Mouse (Mus musculus) limb, embryonic 12.5 days (tissue): Measurements from ENCODE around the gene Cpsf4l. TPM values are rescaled to one million over a fixed set of nuclear protein-coding genes. Genes with fewer than 3 reads are reported as not detected.

Experiments
- ATAC-seq: fragments of 200-750 bp; cut with Nextera tagmentation; 2 replicates; pipeline ENCODE4 v1.8.0; 2017; ENCODE audit warnings: low read depth, moderate TSS enrichment; ENCODE audit not compliant: insufficient number of reproducible peaks, insufficient read depth, low FRiP score, low TSS enrichment
- H3K27ac ChIP-seq: fragments of 300-500 bp; sonication (generic); 2 replicates; pipeline ENCODE4 v1.5.1; 2016; ENCODE audit warnings: mild to moderate bottlenecking, moderate library complexity
- H3K27me3 ChIP-seq: fragments of 300-500 bp; sonication (generic); 2 replicates; pipeline ENCODE4 v1.6.1; 2016; ENCODE audit warnings: mild to moderate bottlenecking, moderate library complexity
- H3K36me3 ChIP-seq: fragments of 300-500 bp; sonication (generic); 2 replicates; pipeline ENCODE4 v1.6.1; 2016; ENCODE audit warnings: mild to moderate bottlenecking, moderate library complexity
- H3K4me1 ChIP-seq: fragments of 300-500 bp; sonication (generic); replicated peaks from 2 replicates; pipeline ENCODE4 v1.6.1; 2016
- H3K4me2 ChIP-seq: fragments of 300-500 bp; sonication (generic); 2 replicates; pipeline ENCODE4 v1.6.1; 2016; ENCODE audit warnings: mild to moderate bottlenecking, moderate library complexity
- H3K4me3 ChIP-seq: fragments of 300-500 bp; sonication (generic); replicated peaks from 2 replicates; pipeline ENCODE4 v1.5.1; 2016; ENCODE audit warnings: mild to moderate bottlenecking
- H3K9ac ChIP-seq: fragments of 300-500 bp; sonication (generic); replicated peaks from 2 replicates; pipeline ENCODE4 v1.6.1; 2016; ENCODE audit warnings: mild to moderate bottlenecking, moderate library complexity
- H3K9me3 ChIP-seq: fragments of 300-500 bp; sonication (generic); 2 replicates; pipeline ENCODE4 v1.6.1; 2016; ENCODE audit warnings: mild to moderate bottlenecking, moderate library complexity
- WGBS: fragments of 180-500 bp; shearing (Covaris S2); methylation state at CpG from one replicate; pipeline ENCODE4 v1.1.7; 2016; 5-methylcytosine and 5-hydroxymethylcytosine counted together
- polyA plus RNA-seq: library from polyadenylated mRNA; unstranded; fragments of >200 nt; fragmentation: Nextera tagmentation; extraction: Ambion mirVana; gene quantifications from 2 replicates; pipeline ENCODE4 v1.2.1, GENCODE M21; 2016

Cpsf4l gene
- 0.60 and 0.75 TPM in 2 replicates for polyA plus RNA-seq

GRCm38 (mm10) chr11:113709731-113710256, at the start of gene Cpsf4l:
TSS of gene Cpsf4l (minus strand) at chr11:113710017.
- peaks cover 16% of the 10 kb centered on the region for H3K27me3 ChIP-seq
- H3K9ac ChIP-seq, result peak within 1 kb of the TSS; percentile 40
- H3K9me3 ChIP-seq, result no peaks in the 10 kb centered on the region
- no peak within 1 kb of the TSS for H3K4me3 ChIP-seq
- ATAC-seq, result peak; percentile 43; the same call in 1 of the 2 replicates
- peaks cover 27% of the 10 kb centered on the region for H3K4me1 ChIP-seq
- peak within 1 kb of the TSS; percentile 79 for H3K27ac ChIP-seq
- H3K4me2 ChIP-seq, result peak within 1 kb of the TSS; percentile 32
- H3K36me3 ChIP-seq, result peaks cover 9% of the 10 kb centered on the region; the same call in 1 of the 2 replicates
- WGBS, result 12% methylated on average over 11 of the region's 11 CpGs

GRCm38 (mm10) chr11:113758851-113759250, 49.0 kb upstream of the Cpsf4l start:
- H3K4me2 ChIP-seq, result no peak overlapping the region
- H3K4me1 ChIP-seq, result peaks cover 30% of the 10 kb centered on the region
- no peaks in the 10 kb centered on the region; the same call in 1 of the 2 replicates for H3K27me3 ChIP-seq
- WGBS, result 91% methylated on average over 5 of the region's 5 CpGs
- no peak overlapping the region for H3K9ac ChIP-seq
- no peaks in the 10 kb centered on the region for H3K36me3 ChIP-seq
- no peak overlapping the region for H3K27ac ChIP-seq
- H3K9me3 ChIP-seq, result no peaks in the 10 kb centered on the region
- ATAC-seq, result no peak
- no peak overlapping the region for H3K4me3 ChIP-seq

- WGBS, result 94% methylated on average over 12 of the region's 12 CpGs
- Histone ChIP-seq H3K9me3 (no peaks in the 10 kb centered on the region), H3K4me2 (no peak overlapping the region), H3K4me1 (peaks cover 27% of the 10 kb centered on the region), H3K27ac (no peak overlapping the region), H3K9ac (no peak overlapping the region), H3K4me3 (no peak overlapping the region), H3K36me3 (no peaks in the 10 kb centered on the region), H3K27me3 (no peaks in the 10 kb centered on the region; the same call in 1 of the 2 replicates)
- ATAC-seq, result no peak
These were observed 46.8 kb upstream of the Cpsf4l start for GRCm38 (mm10) chr11:113756578-113756977.

- no peaks in the 10 kb centered on the region for H3K36me3 ChIP-seq
- no peaks in the 10 kb centered on the region; the same call in 1 of the 2 replicates for H3K27me3 ChIP-seq
- no peak for ATAC-seq
- peaks cover 26% of the 10 kb centered on the region for H3K4me1 ChIP-seq
- no peak overlapping the region for H3K27ac ChIP-seq
- no peak overlapping the region for H3K9ac ChIP-seq
- H3K9me3 ChIP-seq, result no peaks in the 10 kb centered on the region
- H3K4me3 ChIP-seq, result no peak overlapping the region
- 91% methylated on average over 14 of the region's 14 CpGs for WGBS
- no peak overlapping the region for H3K4me2 ChIP-seq
These were observed 46.1 kb upstream of the Cpsf4l start for GRCm38 (mm10) chr11:113755878-113756277.

GRCm38 (mm10) chr11:113754845-113755244, 45.0 kb upstream of the Cpsf4l start:
- ATAC-seq, result no peak
- H3K9ac ChIP-seq, result no peak overlapping the region
- H3K27ac ChIP-seq, result no peak overlapping the region
- no peaks in the 10 kb centered on the region for H3K36me3 ChIP-seq
- no peak overlapping the region for H3K4me3 ChIP-seq
- no peaks in the 10 kb centered on the region for H3K9me3 ChIP-seq
- H3K4me2 ChIP-seq, result no peak overlapping the region
- no peaks in the 10 kb centered on the region; the same call in 1 of the 2 replicates for H3K27me3 ChIP-seq
- peaks cover 26% of the 10 kb centered on the region for H3K4me1 ChIP-seq
- 13% methylated on average over 9 of the region's 9 CpGs for WGBS

- Histone ChIP-seq H3K27me3 (no peaks in the 10 kb centered on the region; the same call in 1 of the 2 replicates), H3K4me2 (peak overlapping the region; percentile 93; the same call in 1 of the 2 replicates), H3K36me3 (peaks cover 11% of the 10 kb centered on the region; the same call in 1 of the 2 replicates), H3K4me3 (no peak overlapping the region), H3K9me3 (no peaks in the 10 kb centered on the region), H3K27ac (peak overlapping the region; percentile 98; the same call in 1 of the 2 replicates), H3K4me1 (peaks cover 40% of the 10 kb centered on the region), H3K9ac (no peak overlapping the region)
- 93% methylated on average over 10 of the region's 10 CpGs for WGBS
- no peak for ATAC-seq
These were observed 43.0 kb upstream of the Cpsf4l start for GRCm38 (mm10) chr11:113752685-113753430.

- WGBS, result 13% methylated on average over 15 of the region's 15 CpGs
- no peak; the same call in 1 of the 2 replicates for ATAC-seq
- Histone ChIP-seq H3K27me3 (no peaks in the 10 kb centered on the region; the same call in 1 of the 2 replicates), H3K36me3 (peaks cover 17% of the 10 kb centered on the region; the same call in 1 of the 2 replicates), H3K4me2 (peak overlapping the region; percentile 93), H3K4me3 (peak overlapping the region; percentile 90), H3K4me1 (peaks cover 47% of the 10 kb centered on the region), H3K9ac (peak overlapping the region; percentile 92), H3K9me3 (no peaks in the 10 kb centered on the region), H3K27ac (peak overlapping the region; percentile 98)
These were observed 42.4 kb upstream of the Cpsf4l start for GRCm38 (mm10) chr11:113752158-113752661.

GRCm38 (mm10) chr11:113751484-113752084, 41.8 kb upstream of the Cpsf4l start, which contains the start of gene Cdc42ep4:
TSS of gene Cdc42ep4 (minus strand) at chr11:113751881.
- H3K9ac ChIP-seq, result peak within 1 kb of the TSS; percentile 92
- peak within 1 kb of the TSS; percentile 98 for H3K27ac ChIP-seq
- peak; percentile 75 for ATAC-seq
- H3K36me3 ChIP-seq, result peaks cover 18% of the 10 kb centered on the region; the same call in 1 of the 2 replicates
- H3K4me2 ChIP-seq, result peak within 1 kb of the TSS; percentile 93
- H3K27me3 ChIP-seq, result no peaks in the 10 kb centered on the region; the same call in 1 of the 2 replicates
- peaks cover 48% of the 10 kb centered on the region for H3K4me1 ChIP-seq
- peak within 1 kb of the TSS; percentile 90 for H3K4me3 ChIP-seq
- under 1% methylated on average over 44 of the region's 44 CpGs for WGBS
- no peaks in the 10 kb centered on the region for H3K9me3 ChIP-seq

GRCm38 (mm10) chr11:113750571-113751483, 41.0 kb upstream of the Cpsf4l start:
- peak; percentile 17; the same call in 1 of the 2 replicates for ATAC-seq

GRCm38 (mm10) chr11:113749749-113750351, 40.0 kb upstream of the Cpsf4l start:
- Histone ChIP-seq H3K36me3 (peaks cover 32% of the 10 kb centered on the region), H3K4me2 (peak overlapping the region; percentile 93), H3K9ac (peak overlapping the region; percentile 92), H3K4me3 (peak overlapping the region; percentile 90), H3K4me1 (peaks cover 41% of the 10 kb centered on the region), H3K27ac (peak overlapping the region; percentile 98), H3K9me3 (no peaks in the 10 kb centered on the region), H3K27me3 (no peaks in the 10 kb centered on the region)
- WGBS, result under 1% methylated on average over 9 of the region's 9 CpGs
- ATAC-seq, result peak; percentile 35; the same call in 1 of the 2 replicates

More at GRCm38 (mm10) chr11:113750571-113751483, 41.0 kb upstream of the Cpsf4l start:
- Histone ChIP-seq H3K4me3 (peak overlapping the region; percentile 90), H3K36me3 (peaks cover 23% of the 10 kb centered on the region), H3K9me3 (no peaks in the 10 kb centered on the region), H3K4me2 (peak overlapping the region; percentile 93), H3K27me3 (no peaks in the 10 kb centered on the region; the same call in 1 of the 2 replicates), H3K4me1 (peaks cover 48% of the 10 kb centered on the region), H3K27ac (peak overlapping the region; percentile 98), H3K9ac (peak overlapping the region; percentile 92)
- under 1% methylated on average over 67 of the region's 67 CpGs for WGBS
